Mouse (Mus musculus): ENCODE measurements around the gene Nrm.
A peak's percentile ranks its signal among the peaks of the same experiment; 100 is the strongest.

Nrm gene

DNA sequence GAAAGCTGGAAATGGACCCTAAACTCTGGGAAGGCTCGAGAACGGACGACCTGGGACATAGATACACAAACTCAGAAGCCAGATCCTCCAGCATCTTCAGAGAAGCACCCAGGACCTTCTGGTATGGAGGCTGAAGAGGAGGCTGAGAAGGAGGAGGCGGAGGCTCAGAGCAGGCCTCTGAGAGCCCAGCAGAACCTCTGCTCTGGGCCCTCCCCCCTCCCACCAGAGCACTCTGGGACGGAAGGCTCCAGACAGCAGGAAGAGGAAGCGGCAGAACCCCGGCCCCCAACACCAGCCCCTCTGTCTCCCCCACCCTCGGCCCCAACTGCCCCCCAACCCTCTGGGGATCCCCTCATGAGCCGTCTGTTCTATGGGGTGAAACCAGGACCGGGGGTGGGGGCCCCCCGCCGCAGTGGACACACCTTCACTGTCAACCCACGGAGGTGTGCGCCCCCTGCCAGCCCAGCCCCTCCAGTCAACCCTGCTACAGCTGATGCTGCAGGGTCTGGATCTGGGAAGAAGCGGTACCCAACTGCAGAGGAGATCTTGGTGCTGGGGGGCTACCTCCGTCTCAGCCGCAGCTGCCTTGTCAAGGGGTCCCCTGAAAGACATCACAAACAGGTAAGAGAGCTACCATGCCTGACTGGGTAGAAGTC, 7.2 kb downstream of the Nrm start:
- peak; percentile 74 for DNase-seq

DNA sequence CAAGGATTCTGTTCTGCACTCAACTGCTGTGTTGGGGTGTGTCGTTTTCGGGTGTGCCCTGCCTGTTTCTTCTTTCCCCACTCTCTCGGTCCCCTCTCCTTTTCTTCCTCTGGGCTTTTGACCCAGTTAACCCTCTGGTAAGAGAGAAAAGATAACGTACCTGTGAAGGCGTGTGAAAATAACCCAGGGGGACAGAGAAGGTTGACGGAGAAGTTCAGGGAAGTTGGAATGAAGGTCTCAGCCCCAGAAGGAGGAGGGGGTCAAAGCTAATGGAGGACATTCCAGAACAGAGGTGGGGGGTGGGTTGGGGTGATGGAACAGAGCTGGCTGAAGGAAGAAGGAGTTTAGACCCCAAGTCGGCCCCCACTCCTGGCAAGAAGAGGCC, 7.8 kb downstream of the Nrm start:
- no peak for DNase-seq

DNA sequence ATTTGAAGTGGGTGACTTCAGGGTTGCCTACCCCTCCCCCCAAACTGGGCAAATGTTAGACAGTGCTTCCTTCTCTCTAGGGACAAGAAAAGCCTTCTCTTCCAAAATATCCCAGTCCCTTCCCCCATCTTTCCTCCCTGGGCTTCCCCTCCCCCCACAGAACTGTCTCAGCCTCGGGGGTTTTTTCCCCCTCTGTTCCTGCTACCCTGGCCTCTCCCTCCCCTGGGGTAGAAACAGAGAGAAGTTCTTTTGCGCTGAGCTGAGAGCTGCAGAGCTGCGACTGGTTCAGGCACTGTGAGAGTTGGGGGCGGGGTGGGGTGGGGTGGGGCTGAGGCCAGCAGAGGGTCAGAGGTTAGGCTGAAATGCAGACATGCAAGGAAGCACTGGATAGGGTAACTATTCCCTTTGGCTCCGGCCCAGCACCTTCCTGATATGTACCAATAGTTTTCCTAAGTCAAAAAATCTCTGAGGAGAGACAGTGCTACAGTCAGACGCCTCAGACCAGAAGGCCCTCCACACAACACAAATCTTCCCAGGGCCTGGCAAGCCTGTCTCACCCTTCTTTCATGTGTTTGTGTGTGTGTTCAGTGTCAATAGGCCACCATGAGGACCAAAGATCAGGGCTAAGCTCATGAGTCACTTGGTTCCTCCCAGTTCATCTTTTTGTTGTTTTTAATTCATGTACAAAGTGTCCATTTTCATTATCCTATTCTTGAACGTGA, 8.4 kb downstream of the Nrm start:
- DNase-seq: peak; percentile 62

GRCm38 (mm10) chr17:35870151-35870883, 9.2 kb downstream of the Nrm start:
- DNase-seq: peak; percentile 84

DNA sequence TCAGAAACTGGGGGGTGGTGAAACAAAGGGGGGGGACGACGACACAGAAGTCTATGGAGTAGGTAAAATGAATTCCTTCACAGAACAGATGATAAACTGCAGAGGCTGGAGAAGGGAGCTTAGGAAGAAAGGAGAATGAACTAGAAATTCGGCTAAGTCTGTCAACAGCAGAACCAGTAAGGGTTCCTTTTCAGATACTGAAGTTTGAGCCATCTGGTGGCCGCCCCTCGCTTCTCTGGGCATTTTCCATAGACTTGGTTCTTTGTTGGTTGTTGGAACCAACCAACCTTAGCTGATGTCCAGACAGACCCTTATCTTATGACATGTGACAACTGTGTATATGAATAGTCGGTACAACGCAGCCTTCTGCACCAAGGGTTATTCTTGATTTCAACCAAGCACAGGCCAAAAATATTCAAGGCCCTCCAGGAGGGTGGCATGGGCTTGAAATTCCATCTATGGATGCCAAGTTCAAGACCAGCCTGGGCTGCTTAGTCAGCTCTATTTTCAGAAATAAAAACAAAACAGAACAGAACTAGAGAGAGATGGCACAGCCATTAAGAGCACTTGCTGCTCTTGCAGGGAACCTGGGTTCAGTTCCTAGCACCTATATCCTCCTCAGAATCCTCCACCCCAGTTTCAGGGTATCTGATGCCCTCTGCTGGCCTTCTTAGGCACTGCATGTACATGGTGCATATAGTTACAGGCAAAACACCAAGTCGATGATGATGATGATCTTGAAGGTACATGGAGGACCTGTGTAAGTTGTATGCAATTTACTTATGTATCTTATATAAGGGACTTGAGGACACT, 10.0 kb downstream of the Nrm start:
- DNase-seq: peak; percentile 80

GRCm38 (mm10) chr17:35873774-35874519, 12.8 kb downstream of the Nrm start:
- DNase-seq: peak; percentile 96

DNA sequence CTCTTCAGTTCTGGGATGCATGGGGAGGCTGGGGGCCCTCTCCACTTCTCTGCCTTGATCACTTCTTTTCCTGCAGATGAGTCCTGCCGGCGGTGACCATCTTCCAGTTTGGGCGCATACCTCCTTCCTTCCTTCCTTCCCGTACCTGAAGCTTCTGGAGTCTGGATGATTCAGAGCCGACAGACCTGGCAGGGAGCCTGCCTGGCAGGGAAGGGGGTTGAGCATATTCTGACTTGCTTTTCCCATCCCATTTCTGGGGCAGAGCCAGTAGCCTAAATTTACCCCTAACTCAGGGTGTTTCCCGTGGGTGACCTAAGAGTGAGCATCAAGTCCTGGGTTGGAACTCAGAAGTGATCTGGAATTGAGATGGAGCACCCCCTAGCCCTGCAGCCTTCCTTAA, 13.6 kb downstream of the Nrm start:
- DNase-seq: no peak

- DNase-seq: peak; percentile 98
These were observed 18.3 kb downstream of the Nrm start, which contains the start of gene Dhx16 for GRCm38 (mm10) chr17:35879245-35880057. Dhx16 (plus strand) TSS chr17:35879819.

DNA sequence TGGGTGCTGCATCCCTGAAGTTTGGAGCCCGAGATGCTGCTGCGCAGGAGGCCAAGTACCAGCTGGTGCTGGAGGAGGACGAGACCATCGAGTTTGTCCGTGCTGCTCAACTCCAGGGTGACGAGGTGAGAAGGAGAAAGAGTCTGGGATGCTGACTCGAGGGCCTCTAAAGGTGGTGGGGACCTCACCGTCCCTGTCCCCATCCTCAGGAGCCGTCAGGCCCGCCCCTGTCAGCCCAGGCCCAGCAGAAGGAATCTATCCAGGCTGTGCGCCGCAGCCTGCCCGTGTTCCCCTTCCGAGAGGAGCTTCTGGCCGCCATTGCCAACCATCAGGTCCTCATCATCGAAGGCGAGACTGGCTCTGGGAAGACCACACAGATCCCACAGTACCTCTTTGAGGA, 21.8 kb downstream of the Nrm start:
- no peak for DNase-seq

DNA sequence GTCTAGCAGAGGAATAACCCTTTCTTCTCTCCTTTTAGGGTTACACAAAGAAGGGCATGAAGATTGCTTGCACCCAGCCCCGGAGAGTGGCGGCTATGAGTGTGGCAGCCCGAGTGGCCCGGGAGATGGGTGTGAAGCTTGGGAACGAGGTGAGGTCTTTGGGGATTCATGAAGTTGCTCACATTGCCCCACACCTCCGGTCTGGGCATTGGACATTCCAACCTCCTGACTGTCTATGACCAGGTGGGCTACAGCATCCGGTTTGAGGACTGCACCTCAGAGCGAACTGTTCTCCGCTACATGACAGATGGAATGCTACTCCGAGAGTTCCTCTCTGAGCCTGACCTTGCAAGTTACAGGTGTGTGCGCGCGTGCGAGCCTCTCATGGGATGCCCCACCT, 22.7 kb downstream of the Nrm start:
- no peak for DNase-seq

DNA sequence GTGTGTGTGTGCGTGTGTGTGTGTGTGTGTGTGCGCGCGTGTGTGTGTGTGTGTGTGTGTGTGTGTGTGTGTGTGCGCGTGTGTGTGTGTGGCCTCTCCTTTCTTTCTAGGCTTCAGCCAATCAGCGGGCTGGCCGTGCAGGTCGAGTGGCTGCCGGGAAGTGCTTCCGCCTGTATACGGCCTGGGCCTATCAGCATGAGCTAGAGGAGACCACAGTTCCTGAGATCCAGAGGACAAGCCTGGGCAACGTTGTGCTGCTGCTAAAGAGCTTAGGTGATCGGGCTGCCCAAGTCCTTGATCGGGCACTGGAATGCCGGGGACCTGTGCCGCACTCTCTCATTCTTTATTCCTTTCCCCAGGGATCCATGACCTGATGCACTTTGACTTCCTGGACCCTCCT, 26.6 kb downstream of the Nrm start:
- no peak for DNase-seq

DNA sequence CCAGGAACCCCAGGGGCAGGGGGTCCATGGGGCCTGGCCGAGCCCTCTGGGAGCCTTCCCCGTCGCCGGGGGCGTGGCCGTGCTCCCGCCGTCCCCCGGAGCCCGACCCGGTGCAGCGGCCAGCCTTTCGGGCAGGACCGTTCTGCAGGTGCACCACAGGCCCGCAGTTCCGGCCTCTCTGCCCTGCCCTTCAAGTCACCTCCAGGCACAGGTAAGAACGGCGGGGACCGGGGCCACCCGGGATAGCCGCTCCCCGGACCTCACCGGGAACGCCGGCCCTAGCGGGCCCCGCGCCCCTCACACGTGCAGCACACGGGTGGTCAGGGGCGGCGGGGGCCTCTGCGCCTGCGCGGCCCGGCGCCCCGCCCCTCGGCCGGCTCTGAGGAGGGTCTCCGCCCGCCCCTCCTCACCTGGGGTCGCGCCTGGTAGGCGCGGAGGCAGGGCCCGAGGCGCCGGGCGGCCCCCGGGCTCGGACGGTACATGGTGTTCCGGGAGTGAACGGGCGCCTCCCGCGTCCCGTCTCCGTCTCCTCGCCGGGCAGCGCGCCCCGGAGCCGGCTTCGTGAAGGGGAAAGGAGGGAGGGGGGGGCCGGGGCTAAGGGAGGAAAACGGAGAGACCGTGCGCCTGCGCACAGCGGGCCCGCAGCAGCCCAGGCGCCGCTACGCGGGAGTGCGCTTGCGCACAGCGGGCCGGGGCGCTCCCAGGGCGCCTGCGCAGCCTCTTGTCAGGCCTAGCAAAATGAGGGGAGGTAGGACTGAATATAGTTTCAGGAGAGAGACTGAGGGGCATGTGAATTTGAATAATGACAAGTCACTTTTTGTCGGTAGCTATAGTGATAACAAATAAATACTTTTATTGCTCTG, 35.9 kb downstream of the Nrm start, which contains the start of gene 2310061I04Rik:
Gene 2310061I04Rik (minus strand): TSS at position 651 of the 863 bp plus-strand sequence.
- peak; percentile 96 for DNase-seq

DNA sequence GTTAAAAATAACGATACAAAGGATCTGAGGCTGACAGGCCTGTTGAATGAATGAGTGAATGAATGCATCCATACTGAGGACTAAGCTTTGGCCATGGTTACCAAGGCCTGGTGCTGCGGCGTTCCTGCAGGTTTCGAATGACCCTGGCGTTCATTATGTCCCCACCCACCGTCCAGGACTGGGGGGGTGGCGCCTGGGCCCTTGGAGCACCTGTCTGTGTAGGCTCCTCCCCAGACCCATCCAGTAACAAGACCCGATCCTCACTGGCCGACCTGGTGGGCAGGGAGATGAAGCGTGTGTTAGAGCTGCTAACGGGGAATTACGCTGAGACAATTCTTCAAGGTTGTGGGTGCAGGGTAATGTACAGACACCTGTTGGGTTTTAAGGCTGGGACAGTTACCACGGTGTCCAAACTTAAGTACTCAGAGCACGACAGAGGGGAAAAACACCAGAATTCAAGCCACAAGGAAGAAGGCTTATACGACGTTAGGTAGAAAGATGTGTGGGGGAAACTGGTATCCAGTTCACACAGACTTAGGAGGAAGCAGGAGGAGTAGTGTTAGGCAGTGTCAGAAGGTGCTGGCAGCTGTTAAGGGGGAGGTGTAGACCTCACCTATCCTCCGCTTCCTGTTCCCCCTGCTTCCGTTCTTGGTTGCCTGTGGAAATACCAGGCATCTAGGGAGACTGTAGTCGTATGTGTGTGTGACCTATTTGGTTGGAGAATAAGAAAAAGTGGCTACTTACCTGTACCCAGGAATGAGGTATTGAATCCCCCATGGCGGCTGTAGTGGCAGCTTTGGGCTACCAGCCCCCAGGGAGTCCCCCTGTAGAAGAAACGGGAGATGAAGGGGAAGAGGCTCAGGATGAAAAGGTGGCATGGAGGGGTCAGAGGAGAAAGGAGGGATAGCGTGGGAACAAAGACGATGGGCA, 36.8 kb downstream of the Nrm start:
- peak; percentile 47 for DNase-seq

- no peak for DNase-seq
These were observed 39.5 kb downstream of the Nrm start for GRCm38 (mm10) chr17:35900636-35901035.

- DNase-seq: no peak
These were observed 42.3 kb downstream of the Nrm start for GRCm38 (mm10) chr17:35903343-35903991.

DNA sequence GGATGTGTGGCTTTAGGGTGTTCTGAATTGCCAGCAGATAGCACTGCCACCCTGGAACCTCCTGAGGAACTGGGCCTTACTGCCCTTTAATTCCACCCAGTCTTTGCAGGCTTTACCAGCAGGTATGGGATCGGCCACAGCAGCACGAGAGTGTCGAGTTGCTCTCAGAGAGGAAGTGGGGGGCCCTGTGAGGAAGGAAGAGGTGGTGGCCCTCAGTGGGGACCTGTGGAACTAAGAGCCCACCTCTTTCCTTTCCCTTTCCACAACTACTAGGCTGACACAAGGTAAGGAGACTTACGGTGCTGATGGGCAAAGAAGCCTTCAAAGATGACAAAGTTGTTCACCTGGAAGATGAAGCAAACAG, 42.9 kb downstream of the Nrm start:
- peak; percentile 62 for DNase-seq

DNA sequence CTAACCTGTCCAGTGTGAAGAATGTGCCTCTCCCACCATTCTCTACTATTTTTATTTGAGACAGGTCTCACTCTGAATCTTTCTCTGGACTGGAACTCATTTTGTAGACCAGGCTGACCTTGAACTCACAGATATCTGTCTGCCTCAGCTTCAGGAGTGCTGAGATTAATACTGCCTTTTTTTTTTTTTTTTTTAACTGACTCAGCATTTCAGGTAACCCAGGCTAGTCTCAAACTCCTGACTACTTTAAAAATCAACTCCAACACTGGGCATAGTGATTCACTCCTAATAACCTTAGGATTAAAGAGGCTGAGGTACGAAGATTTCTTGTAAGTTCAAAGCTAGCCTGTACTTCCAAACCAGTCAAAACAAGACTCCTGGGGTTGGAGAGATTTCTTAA, 44.5 kb downstream of the Nrm start:
- no peak for DNase-seq

GRCm38 (mm10) chr17:35907609-35908008, 46.5 kb downstream of the Nrm start:
- no peak for DNase-seq

Measured in thymus, postnatal 4 days (tissue).